Mouse (Mus musculus) left cerebral cortex, adult 9 months (tissue): Measurements from ENCODE around the gene Ccdc61.

Experiments
- DNase-seq, 2 experiments: peaks; one replicate each; pipeline ENCODE4 v3.0.0; 2022; ENCODE audit warnings: low spot score in 2 of 2

Ccdc61 gene

DNA sequence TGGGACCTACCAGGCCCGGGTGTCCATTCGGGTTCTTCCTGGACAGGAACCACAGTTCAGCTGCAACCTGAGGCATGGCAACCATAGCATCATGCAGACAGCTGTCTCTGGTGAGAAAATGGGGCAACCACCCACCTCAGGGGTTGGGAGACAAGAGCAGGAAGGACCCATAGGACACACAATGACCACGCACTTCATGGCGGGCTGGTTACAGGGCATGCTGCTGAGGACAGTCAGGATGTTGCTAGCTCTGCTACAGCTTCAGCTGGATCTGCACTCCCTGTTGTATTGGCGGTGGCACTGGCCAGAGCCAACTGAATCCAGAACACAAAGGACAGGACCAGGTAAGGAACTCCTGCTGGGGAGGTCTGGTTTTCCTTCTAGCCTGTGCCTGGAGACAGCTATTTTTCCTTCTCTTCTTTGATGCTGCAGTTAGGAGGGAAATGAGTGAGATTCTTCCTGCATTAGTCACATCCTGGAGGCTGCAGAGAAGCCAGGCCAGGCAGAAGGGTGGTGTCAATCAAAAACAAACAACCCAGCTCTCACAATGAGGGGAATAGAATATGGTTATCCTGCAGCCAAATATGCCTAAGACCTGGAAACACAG, 51.8 kb downstream of the Ccdc61 start:
- no peak for DNase-seq

DNA sequence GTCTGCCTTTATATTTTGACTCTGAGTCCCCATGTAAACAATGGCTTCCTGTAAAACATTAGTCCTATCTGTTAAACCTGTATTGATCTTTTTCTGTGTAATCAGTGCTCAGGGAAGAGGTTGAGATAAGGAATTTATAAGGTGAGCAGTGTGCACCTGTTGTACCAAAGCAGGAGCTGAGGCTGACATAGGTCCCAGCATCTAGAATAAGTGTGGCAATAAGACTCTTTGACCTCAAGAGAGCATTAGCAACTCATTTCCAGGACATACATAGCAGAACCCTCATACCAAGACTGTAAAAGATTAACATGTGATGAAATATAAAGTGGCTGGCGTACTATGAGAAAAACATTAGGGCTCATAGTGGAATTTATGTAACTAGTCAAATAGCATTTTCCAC, 61.8 kb downstream of the Ccdc61 start:
- DNase-seq: no peak

DNA sequence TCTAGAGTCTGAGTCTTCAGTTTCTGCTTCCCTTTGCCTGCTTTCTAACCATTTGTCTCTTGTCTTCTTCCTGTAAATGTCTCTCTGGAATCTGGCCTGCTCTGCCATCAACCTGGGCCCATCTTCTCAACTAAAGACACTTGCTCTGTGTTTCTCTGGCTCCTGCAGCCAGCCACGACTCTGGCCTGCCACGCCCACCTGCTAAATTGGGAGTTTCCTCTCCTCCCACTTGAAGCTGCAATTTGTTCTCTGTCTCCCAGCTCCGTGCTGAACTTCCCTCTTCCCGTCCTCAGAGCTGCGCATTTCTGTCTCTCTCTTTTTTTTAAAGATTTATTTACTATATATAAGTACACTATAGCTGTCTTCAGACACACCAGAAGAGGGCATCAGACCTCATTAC, 65.4 kb downstream of the Ccdc61 start:
- DNase-seq: no peak

DNA sequence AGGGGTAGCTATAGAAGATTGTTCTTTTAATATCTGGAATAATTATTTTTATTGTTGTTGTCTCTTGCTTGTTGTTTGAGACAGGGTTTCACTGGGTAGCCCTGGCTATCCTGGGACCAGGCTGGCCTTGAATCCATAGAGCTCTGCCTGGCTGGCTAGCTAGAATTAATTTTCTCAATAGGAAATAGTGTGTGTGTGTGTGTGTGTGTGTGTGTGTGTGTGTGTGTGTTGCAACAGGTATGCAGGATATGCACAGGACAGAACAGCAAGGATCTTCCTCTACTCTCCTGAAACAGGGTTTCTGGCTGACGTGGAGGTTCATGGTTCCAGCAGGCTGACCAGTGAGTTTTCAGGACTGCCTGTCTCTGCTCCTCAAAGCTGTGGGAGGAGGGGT, 69.0 kb downstream of the Ccdc61 start:
- DNase-seq: no peak
